Mouse (Mus musculus) cerebellum, adult 2 months (tissue): Measurements from ENCODE around the gene Mllt11.

Experiments used
- CTCF ChIP-seq: fragments of 200-500 bp; IDR thresholded peaks from 2 replicates; pipeline ENCODE4 v1.5.1; 2011; ENCODE audit warnings: low read depth, mild to moderate bottlenecking, control low read depth, low read length, moderate library complexity, borderline replicate concordance; ENCODE audit not compliant: insufficient read depth
- POLR2A ChIP-seq: fragments of 200-500 bp; IDR thresholded peaks from 2 replicates; pipeline ENCODE4 v1.6.1; 2011; ENCODE audit warnings: low read length, control low read depth, borderline replicate concordance; ENCODE audit not compliant: insufficient read depth

GRCm38 (mm10) chr3:95194721-95195135 is 37.2 kb downstream of the Mllt11 start:
- TF ChIP-seq POLR2A, result no peak
- no peak for TF ChIP-seq CTCF
